Mouse (Mus musculus): Measurements from ENCODE around the gene Rps27l. TPM values are rescaled to one million over a fixed set of nuclear protein-coding genes. Genes with fewer than 3 reads are reported as not detected.

Gene Rps27l
- polyA plus RNA-seq, 1 experiment from 2014 or later, result 527 TPM

GRCm38 (mm10) chr9:66938836-66939235, 7.0 kb upstream of the Rps27l start:
- Histone ChIP-seq H3K36me3 (ENCODE audit: control insufficient read depth, insufficient read depth, low read length) (no peaks in the 10 kb centered on the region), H3K9ac (ENCODE audit: low read length) (no peak overlapping the region), H3K4me1 (ENCODE audit: control insufficient read depth in 2 of 2, insufficient read depth in 2 of 2, low read length in 2 of 2) (peaks cover 2 to 6% of the 10 kb centered on the region in 2 experiments; a peak in 1 of 4 replicates), H3K4me2 (ENCODE audit: low read length) (no peak overlapping the region), H3K4me3 (ENCODE audit: control insufficient read depth in 1 of 2, insufficient read depth in 1 of 2, low read depth in 1 of 2, low read length in 2 of 2) (no peak overlapping the region), H3K27ac (replicated peaks in 1 of 2; ENCODE audit: control insufficient read depth in 1 of 2, insufficient read depth in 1 of 2, low read depth in 2 of 2, low read length in 2 of 2) (no peak overlapping the region), H3K9me3 (ENCODE audit: control insufficient read depth, low read length) (no peaks in the 10 kb centered on the region), H3K27me3 (ENCODE audit: control insufficient read depth, insufficient read depth, low read length) (no peaks in the 10 kb centered on the region)
- 7% methylated on average over 4 of the region's 4 CpGs for WGBS
- no peak for ATAC-seq (ENCODE audit: insufficient number of reproducible peaks, insufficient read depth, low FRiP score, low read depth)

GRCm38 (mm10) chr9:66945161-66945560, 725 bp upstream of the Rps27l start:
- Histone ChIP-seq H3K4me2 (ENCODE audit: low read length) (peak overlapping the region; percentile 76), H3K36me3 (ENCODE audit: control insufficient read depth, insufficient read depth, low read length) (peaks cover 20% of the 10 kb centered on the region), H3K4me1 (ENCODE audit: control insufficient read depth in 2 of 2, insufficient read depth in 2 of 2, low read length in 2 of 2) (peaks cover 0 to 8% of the 10 kb centered on the region in 2 experiments; a peak in 2 of 4 replicates), H3K9ac (ENCODE audit: low read length) (peak overlapping the region; percentile 86), H3K9me3 (ENCODE audit: control insufficient read depth, low read length) (no peaks in the 10 kb centered on the region), H3K27me3 (ENCODE audit: control insufficient read depth, insufficient read depth, low read length) (no peaks in the 10 kb centered on the region), H3K4me3 (ENCODE audit: control insufficient read depth in 1 of 2, insufficient read depth in 1 of 2, low read depth in 1 of 2, low read length in 2 of 2) (peak overlapping the region; percentile 80 to 91), H3K27ac (replicated peaks in 1 of 2; ENCODE audit: control insufficient read depth in 1 of 2, insufficient read depth in 1 of 2, low read depth in 2 of 2, low read length in 2 of 2) (peak overlapping the region; percentile 88 to 96)
- no peak for ATAC-seq (ENCODE audit: insufficient number of reproducible peaks, insufficient read depth, low FRiP score, low read depth)
- 20% methylated on average over 4 of the region's 4 CpGs for WGBS

GRCm38 (mm10) chr9:66948536-66948935, 2.6 kb downstream of the Rps27l start:
- Histone ChIP-seq H3K36me3 (ENCODE audit: control insufficient read depth, insufficient read depth, low read length) (peaks cover 20% of the 10 kb centered on the region), H3K9me3 (ENCODE audit: control insufficient read depth, low read length) (no peaks in the 10 kb centered on the region), H3K4me2 (ENCODE audit: low read length) (no peak overlapping the region), H3K9ac (ENCODE audit: low read length) (no peak overlapping the region), H3K27me3 (ENCODE audit: control insufficient read depth, insufficient read depth, low read length) (no peaks in the 10 kb centered on the region), H3K4me1 (ENCODE audit: control insufficient read depth in 2 of 2, insufficient read depth in 2 of 2, low read length in 2 of 2) (peaks cover 0 to 8% of the 10 kb centered on the region in 2 experiments; a peak in 2 of 4 replicates), H3K27ac (replicated peaks in 1 of 2; ENCODE audit: control insufficient read depth in 1 of 2, insufficient read depth in 1 of 2, low read depth in 2 of 2, low read length in 2 of 2) (no peak overlapping the region), H3K4me3 (ENCODE audit: control insufficient read depth in 1 of 2, insufficient read depth in 1 of 2, low read depth in 1 of 2, low read length in 2 of 2) (no peak overlapping the region)
- 97% methylated on average over 2 of the region's 2 CpGs for WGBS
- ATAC-seq (ENCODE audit: insufficient number of reproducible peaks, insufficient read depth, low FRiP score, low read depth), result no peak

- Histone ChIP-seq H3K9me3 (ENCODE audit: control insufficient read depth, low read length) (no peaks in the 10 kb centered on the region), H3K4me2 (ENCODE audit: low read length) (no peak overlapping the region), H3K4me1 (ENCODE audit: control insufficient read depth in 2 of 2, insufficient read depth in 2 of 2, low read length in 2 of 2) (no peaks in the 10 kb centered on the region), H3K36me3 (ENCODE audit: control insufficient read depth, insufficient read depth, low read length) (peaks cover 20% of the 10 kb centered on the region), H3K27ac (replicated peaks in 1 of 2; ENCODE audit: control insufficient read depth in 1 of 2, insufficient read depth in 1 of 2, low read depth in 2 of 2, low read length in 2 of 2) (no peak overlapping the region), H3K27me3 (ENCODE audit: control insufficient read depth, insufficient read depth, low read length) (no peaks in the 10 kb centered on the region), H3K9ac (ENCODE audit: low read length) (no peak overlapping the region), H3K4me3 (ENCODE audit: control insufficient read depth in 1 of 2, insufficient read depth in 1 of 2, low read depth in 1 of 2, low read length in 2 of 2) (no peak overlapping the region)
- ATAC-seq (ENCODE audit: insufficient number of reproducible peaks, insufficient read depth, low FRiP score, low read depth), result no peak
- 71% methylated on average over 8 of the region's 8 CpGs for WGBS
Measured at GRCm38 (mm10) chr9:66952321-66952720, 6.4 kb downstream of the Rps27l start.

GRCm38 (mm10) chr9:66952886-66953285, 7.0 kb downstream of the Rps27l start:
- H3K27me3 ChIP-seq (ENCODE audit: control insufficient read depth, insufficient read depth, low read length), result no peaks in the 10 kb centered on the region
- H3K4me2 ChIP-seq (ENCODE audit: low read length), result no peak overlapping the region
- no peak overlapping the region for H3K27ac ChIP-seq (replicated peaks in 1 of 2; ENCODE audit: control insufficient read depth in 1 of 2, insufficient read depth in 1 of 2, low read depth in 2 of 2, low read length in 2 of 2)
- no peaks in the 10 kb centered on the region for H3K9me3 ChIP-seq (ENCODE audit: control insufficient read depth, low read length)
- no peak for ATAC-seq (ENCODE audit: insufficient number of reproducible peaks, insufficient read depth, low FRiP score, low read depth)
- no peak overlapping the region for H3K9ac ChIP-seq (ENCODE audit: low read length)
- no peaks in the 10 kb centered on the region for H3K4me1 ChIP-seq (ENCODE audit: control insufficient read depth in 2 of 2, insufficient read depth in 2 of 2, low read length in 2 of 2)
- no peak overlapping the region for H3K4me3 ChIP-seq (ENCODE audit: control insufficient read depth in 1 of 2, insufficient read depth in 1 of 2, low read depth in 1 of 2, low read length in 2 of 2)
- H3K36me3 ChIP-seq (ENCODE audit: control insufficient read depth, insufficient read depth, low read length), result peaks cover 14% of the 10 kb centered on the region
- 77% methylated on average over 2 of the region's 2 CpGs for WGBS

GRCm38 (mm10) chr9:66957451-66957850, 11.6 kb downstream of the Rps27l start:
- H3K9ac ChIP-seq (ENCODE audit: low read length), result no peak overlapping the region
- H3K36me3 ChIP-seq (ENCODE audit: control insufficient read depth, insufficient read depth, low read length), result no peaks in the 10 kb centered on the region
- H3K4me2 ChIP-seq (ENCODE audit: low read length), result no peak overlapping the region
- no peak overlapping the region for H3K27ac ChIP-seq (replicated peaks in 1 of 2; ENCODE audit: control insufficient read depth in 1 of 2, insufficient read depth in 1 of 2, low read depth in 2 of 2, low read length in 2 of 2)
- 91% methylated on average over 3 of the region's 3 CpGs for WGBS
- H3K9me3 ChIP-seq (ENCODE audit: control insufficient read depth, low read length), result no peaks in the 10 kb centered on the region
- H3K4me3 ChIP-seq (ENCODE audit: control insufficient read depth in 1 of 2, insufficient read depth in 1 of 2, low read depth in 1 of 2, low read length in 2 of 2), result no peak overlapping the region
- no peak for ATAC-seq (ENCODE audit: insufficient number of reproducible peaks, insufficient read depth, low FRiP score, low read depth)
- no peaks in the 10 kb centered on the region for H3K27me3 ChIP-seq (ENCODE audit: control insufficient read depth, insufficient read depth, low read length)
- no peaks in the 10 kb centered on the region for H3K4me1 ChIP-seq (ENCODE audit: control insufficient read depth in 2 of 2, insufficient read depth in 2 of 2, low read length in 2 of 2)

- H3K27me3 ChIP-seq (ENCODE audit: control insufficient read depth, insufficient read depth, low read length), result no peaks in the 10 kb centered on the region
- H3K36me3 ChIP-seq (ENCODE audit: control insufficient read depth, insufficient read depth, low read length), result no peaks in the 10 kb centered on the region
- no peak overlapping the region for H3K9ac ChIP-seq (ENCODE audit: low read length)
- no peak overlapping the region for H3K27ac ChIP-seq (replicated peaks in 1 of 2; ENCODE audit: control insufficient read depth in 1 of 2, insufficient read depth in 1 of 2, low read depth in 2 of 2, low read length in 2 of 2)
- H3K4me3 ChIP-seq (ENCODE audit: control insufficient read depth in 1 of 2, insufficient read depth in 1 of 2, low read depth in 1 of 2, low read length in 2 of 2), result no peak overlapping the region
- H3K4me1 ChIP-seq (ENCODE audit: control insufficient read depth in 2 of 2, insufficient read depth in 2 of 2, low read length in 2 of 2), result no peaks in the 10 kb centered on the region
- WGBS, result 68% methylated on average over 3 of the region's 3 CpGs
- H3K9me3 ChIP-seq (ENCODE audit: control insufficient read depth, low read length), result no peaks in the 10 kb centered on the region
- no peak for ATAC-seq (ENCODE audit: insufficient number of reproducible peaks, insufficient read depth, low FRiP score, low read depth)
- no peak overlapping the region for H3K4me2 ChIP-seq (ENCODE audit: low read length)
Measured at GRCm38 (mm10) chr9:66961478-66961877, 15.6 kb downstream of the Rps27l start.

GRCm38 (mm10) chr9:66967492-66967891, 21.6 kb downstream of the Rps27l start:
- Histone ChIP-seq H3K4me3 (ENCODE audit: control insufficient read depth in 1 of 2, insufficient read depth in 1 of 2, low read depth in 1 of 2, low read length in 2 of 2) (no peak overlapping the region), H3K4me1 (ENCODE audit: control insufficient read depth in 2 of 2, insufficient read depth in 2 of 2, low read length in 2 of 2) (no peaks in the 10 kb centered on the region), H3K27me3 (ENCODE audit: control insufficient read depth, insufficient read depth, low read length) (no peaks in the 10 kb centered on the region), H3K4me2 (ENCODE audit: low read length) (no peak overlapping the region), H3K36me3 (ENCODE audit: control insufficient read depth, insufficient read depth, low read length) (peaks cover 20% of the 10 kb centered on the region), H3K27ac (replicated peaks in 1 of 2; ENCODE audit: control insufficient read depth in 1 of 2, insufficient read depth in 1 of 2, low read depth in 2 of 2, low read length in 2 of 2) (no peak overlapping the region), H3K9ac (ENCODE audit: low read length) (no peak overlapping the region), H3K9me3 (ENCODE audit: control insufficient read depth, low read length) (no peaks in the 10 kb centered on the region)
- WGBS, result 92% methylated on average over 8 of the region's 8 CpGs
- no peak for ATAC-seq (ENCODE audit: insufficient number of reproducible peaks, insufficient read depth, low FRiP score, low read depth)
